ENCODE assay signal across 8 mouse cellular contexts in genomic region chr12:79880751-79881261, GRCm38 (mm10).
DNase-seq lines count a peak whose midpoint lies in the region; TF ChIP-seq lines count a peak whose summit lies in the region.

No protein-coding gene starts in this region.

- intact Hi-C loops in gastrocnemius, postnatal 14 days (cut with DNase I; ENCODE audit: low total_unique reads) = no loop called here

- TF ChIP-seq POLR2A in lung, adult 2 months (IDR thresholded peaks at IDR 0.05; ENCODE audit: borderline replicate concordance, extremely low read depth, low read depth, low read length) = no peak
- TF ChIP-seq POLR2A in small intestine, adult 2 months (IDR thresholded peaks at IDR 0.05; ENCODE audit: low read depth, low read length) = no peak

- TF ChIP-seq CTCF in lung, adult 2 months (IDR thresholded peaks at IDR 0.05; ENCODE audit: insufficient read depth, low read length) = no peak
- TF ChIP-seq CTCF in small intestine, adult 2 months (IDR thresholded peaks at IDR 0.05; ENCODE audit: extremely low read depth, insufficient read length, insufficient replicate concordance, low read depth, low read length) = no peak

- no peaks in the 10 kb centered on the region for H3K27me3 ChIP-seq in small intestine, adult 2 months (ENCODE audit: control insufficient read depth, insufficient read depth, low read length)

- no peaks in the 10 kb centered on the region for H3K36me3 ChIP-seq in small intestine, adult 2 months (ENCODE audit: control insufficient read depth, insufficient read depth, low read length)

- peak; percentile 66 to 75 for DNase-seq in lung, adult 18-20 months
- DNase-seq in lung, adult 2 months = no peak
- DNase-seq in gastrocnemius, postnatal 14 days = peak; percentile 53
- peak; percentile 55 to 62 for DNase-seq in kidney, postnatal 4 days
- no peak for DNase-seq in ovary, adult 18-20 months (ENCODE audit: low spot score)
- no peak for DNase-seq in cerebellum, adult 11 months
- DNase-seq in urinary bladder, postnatal 36 days (ENCODE audit: low spot score in 2 of 2) = no peak

- H3K27ac ChIP-seq in small intestine, adult 2 months (ENCODE audit: insufficient read depth, low read depth, low read length) = peak overlapping the region; percentile 5; the same call in 1 of the 2 replicates

- H3K4me1 ChIP-seq in lung, adult 2 months (ENCODE audit: control insufficient read depth, insufficient read depth, low read length) = 0 out of 2 replicates have a peak, but pooled peaks cover 3% of the 10 kb centered on the region
- no peaks in the 10 kb centered on the region for H3K4me1 ChIP-seq in small intestine, adult 2 months (ENCODE audit: control insufficient read depth, insufficient read depth, insufficient read length, low read length)

- WGBS in lung, adult 2 months = 21% methylated on average over 18 of the region's 18 CpGs
- WGBS in small intestine, adult 2 months = 71% methylated on average over 18 of the region's 18 CpGs

- H3K4me3 ChIP-seq in lung, adult 2 months (replicated peaks; ENCODE audit: extremely low read depth, low read depth, low read length) = no peak overlapping the region
- no peak overlapping the region for H3K4me3 ChIP-seq in small intestine, adult 2 months (ENCODE audit: low read depth, low read length)

Comparison
In these comparisons a context has a peak if more than half of its experiments do, and no peak if none do; other contexts are left out.
1. DNase-seq: peak in lung, adult 18-20 months (2 of 2), gastrocnemius, postnatal 14 days (single experiment) and kidney, postnatal 4 days (2 of 2); none in lung, adult 2 months (single experiment), ovary, adult 18-20 months (single experiment), cerebellum, adult 11 months (single experiment) and urinary bladder, postnatal 36 days (0 of 2).